Mouse (Mus musculus) effector memory CD4-positive, alpha-beta T cell, adult 5 months (primary cell): Measurements from ENCODE around the gene Wnt2. TPM values are rescaled to one million over a fixed set of nuclear protein-coding genes. Genes with fewer than 3 reads are reported as not detected.

Experiments
- polyA plus RNA-seq: library from polyadenylated mRNA; unstranded; fragments of 100-300 nt; shearing (Covaris generic); gene quantifications from one replicate; pipeline ENCODE4 v1.2.1, GENCODE M21; 2017

Wnt2 gene
- not detected for polyA plus RNA-seq

GRCm38 (mm10) chr6:18029746-18030656 lies at the start of gene Wnt2:
Gene Wnt2 (minus strand): TSS chr6:18030585.

Other genes with a start within 250 kb of the Wnt2 start
- gene Asz1, start 78.5 kb upstream of the Wnt2 start, polyA plus RNA-seq, result not detected
- gene Cftr, start 140.1 kb upstream of the Wnt2 start, polyA plus RNA-seq, result not detected